Mouse (Mus musculus) ES-E14 (cell line): ENCODE measurements around the gene Cisd1.

ENCODE experiments used
- CHD2 ChIP-seq: IDR thresholded peaks from 2 replicates; pipeline ENCODE4 v1.6.1; 2014; ENCODE audit warnings: mild to moderate bottlenecking, low read depth, low read length, inconsistent platforms
- HCFC1 ChIP-seq: IDR thresholded peaks from 2 replicates; pipeline ENCODE4 v1.6.1; 2012; ENCODE audit warnings: low read length, inconsistent platforms, borderline replicate concordance; ENCODE audit not compliant: insufficient read depth

DNA sequence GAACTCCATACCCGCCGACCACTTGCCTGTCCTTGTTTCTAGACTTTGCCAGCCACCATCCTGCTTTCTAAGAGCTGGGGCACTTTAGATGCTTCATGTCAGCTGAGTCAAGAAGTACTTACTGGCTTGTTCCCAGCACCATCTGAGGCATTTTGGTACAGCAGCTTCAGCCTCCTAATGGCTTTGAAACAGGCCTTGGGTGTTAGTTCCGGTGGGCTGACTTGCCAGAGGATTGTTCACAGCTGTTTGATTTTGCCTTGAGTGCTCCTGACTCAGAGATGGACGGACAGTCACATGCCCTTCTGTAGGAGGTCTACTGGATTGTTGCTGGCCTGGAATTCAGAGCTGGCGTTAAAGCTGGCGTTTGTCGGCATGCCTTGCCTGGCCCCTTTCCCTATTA lies 16.3 kb upstream of the Cisd1 start:
- TF ChIP-seq CHD2, result no peak
- no peak for TF ChIP-seq HCFC1
